Mouse (Mus musculus) kidney, postnatal 25 days (tissue): ENCODE data around the gene Camk2d.

ENCODE experiments used
- DNase-seq, 2 experiments: peaks; one replicate each; pipeline ENCODE4 v3.0.0; 2021; ENCODE audit warnings: mixed read lengths in 2 of 2

Camk2d gene

DNA sequence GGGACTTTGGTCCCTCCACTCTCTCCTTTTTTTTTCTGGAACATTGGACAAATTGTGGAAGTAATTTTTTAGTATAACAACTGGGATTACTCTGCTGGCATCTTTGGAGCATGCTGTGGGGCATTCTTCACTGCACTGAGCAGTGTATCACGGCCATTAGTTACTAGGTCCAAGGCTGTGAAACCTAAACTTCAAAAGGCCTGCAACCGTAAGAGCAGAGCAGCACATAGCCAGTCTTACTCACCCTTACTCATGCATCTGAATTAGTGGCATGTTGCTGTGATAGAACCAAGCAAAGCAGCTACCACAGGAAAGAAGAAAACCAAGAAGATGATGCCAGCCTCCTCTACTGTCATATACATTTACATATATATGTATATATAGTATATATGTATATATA lies 95.5 kb downstream of the Camk2d start:
- DNase-seq: no peak

DNA sequence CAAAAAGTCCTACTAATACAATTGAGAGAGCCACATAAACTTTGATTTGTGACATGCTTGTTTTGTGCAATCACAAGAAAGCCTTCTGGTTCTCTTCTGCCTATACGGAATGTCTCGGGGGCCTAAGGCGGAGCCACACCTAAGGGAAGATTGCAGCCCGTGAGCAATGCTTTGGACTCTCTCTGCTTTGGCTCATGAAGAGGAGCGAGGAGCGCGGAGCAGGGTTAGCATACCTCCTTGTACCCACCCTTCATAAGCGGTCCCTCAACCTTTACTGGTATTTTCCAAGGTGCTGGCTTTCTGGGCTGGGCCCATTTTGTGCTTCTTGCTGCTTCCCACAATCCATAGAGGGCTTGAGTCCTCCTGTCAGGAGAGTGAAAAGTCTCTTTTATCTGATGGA lies 96.7 kb downstream of the Camk2d start:
- no peak for DNase-seq

DNA sequence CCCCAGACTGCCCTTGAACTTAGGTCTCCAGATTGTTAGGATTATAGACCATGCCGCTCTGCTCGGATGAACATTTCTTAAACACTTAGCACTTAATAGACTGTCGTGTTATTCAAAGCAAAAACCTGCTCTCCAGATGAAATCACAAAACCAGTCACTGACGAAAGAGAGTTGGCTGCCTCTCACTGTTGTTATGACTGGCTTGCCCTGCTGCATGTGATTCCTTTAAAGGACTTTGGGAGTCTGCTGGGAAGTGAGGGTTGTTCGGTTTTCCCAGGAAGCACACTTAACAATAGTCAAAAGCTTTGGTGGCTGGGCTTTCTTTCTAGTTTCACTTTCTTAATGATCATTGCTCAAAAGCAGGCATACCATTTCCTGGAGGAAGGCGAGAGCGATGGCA lies 97.2 kb downstream of the Camk2d start:
- DNase-seq: peak; percentile 45 to 56

DNA sequence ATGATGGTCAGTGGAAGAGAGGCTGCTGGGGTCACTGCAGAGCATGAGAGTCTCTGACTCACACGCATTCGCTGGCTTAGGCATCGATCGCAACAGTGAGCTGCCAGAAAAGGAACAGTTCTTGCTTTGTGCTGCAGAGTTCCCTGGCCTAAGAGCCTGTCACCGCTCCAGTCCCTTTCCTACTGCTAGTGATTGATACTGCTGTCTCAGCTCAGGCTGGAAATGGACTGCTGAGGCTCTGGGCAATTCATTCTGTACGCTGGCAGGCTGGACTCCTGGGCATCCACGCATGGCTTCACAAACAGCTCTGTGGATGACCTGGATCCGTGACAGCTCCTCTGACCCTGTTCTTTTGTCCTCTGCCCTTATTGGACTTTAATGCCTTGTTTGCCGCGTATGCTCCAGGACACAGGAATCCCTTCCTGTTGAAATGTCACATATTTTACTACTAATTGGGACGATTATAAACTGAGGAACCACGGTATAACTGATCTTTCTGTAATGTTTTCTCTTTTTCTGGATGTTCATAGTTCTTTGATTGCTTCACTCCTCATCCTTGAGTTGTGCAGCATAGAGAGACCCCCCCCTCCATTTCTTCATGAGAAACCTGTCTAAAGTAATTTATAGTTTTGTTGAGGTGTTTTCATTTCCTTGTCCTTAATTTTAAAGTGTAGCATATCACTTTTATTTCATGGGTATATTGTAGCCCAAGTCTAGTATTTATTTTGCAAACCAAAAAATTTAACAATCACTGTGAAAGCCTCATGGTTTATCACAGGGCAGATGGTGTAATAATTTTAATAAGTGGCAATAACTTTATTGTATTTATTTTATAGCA lies 99.6 kb downstream of the Camk2d start:
- peak; percentile 87 to 94 for DNase-seq

DNA sequence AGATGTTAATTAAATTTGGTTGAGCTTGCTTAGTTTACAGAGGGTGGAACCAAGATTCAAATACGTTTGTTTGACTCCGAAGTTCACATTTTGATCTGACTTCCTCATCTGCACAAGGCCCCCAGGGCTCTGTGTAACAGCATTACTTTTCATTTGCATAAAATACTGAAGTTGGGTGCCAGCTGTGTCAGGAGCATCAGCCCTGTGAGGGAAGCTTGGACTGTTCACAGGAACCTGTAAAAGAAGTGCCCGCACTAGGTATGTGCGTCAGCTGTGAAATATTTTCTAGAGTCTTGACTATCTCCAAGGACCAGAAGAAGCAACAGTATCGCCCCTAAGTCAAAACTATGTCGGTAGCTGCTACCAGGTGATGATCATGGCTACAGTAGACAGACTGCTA lies 100.5 kb downstream of the Camk2d start:
- no peak for DNase-seq

DNA sequence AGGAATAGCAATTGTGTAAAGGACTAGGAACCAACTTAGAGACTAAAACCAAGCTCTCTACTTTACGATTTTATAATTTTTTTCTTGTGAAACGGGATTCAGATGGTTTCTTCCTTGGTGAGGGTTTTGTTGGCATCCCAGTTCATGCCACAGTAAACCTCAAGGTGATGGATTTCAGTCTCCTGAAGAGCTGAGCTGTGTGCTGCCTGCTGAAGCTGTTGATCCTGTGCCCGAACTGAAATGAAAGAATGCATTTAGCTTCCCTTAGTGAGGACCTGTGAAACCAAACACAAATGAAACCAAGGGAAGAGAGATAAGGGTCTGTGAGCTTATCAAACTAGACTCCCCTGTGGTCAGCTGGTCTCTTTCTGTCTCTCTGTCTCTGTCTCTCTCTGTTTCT lies 103.6 kb downstream of the Camk2d start:
- no peak for DNase-seq

DNA sequence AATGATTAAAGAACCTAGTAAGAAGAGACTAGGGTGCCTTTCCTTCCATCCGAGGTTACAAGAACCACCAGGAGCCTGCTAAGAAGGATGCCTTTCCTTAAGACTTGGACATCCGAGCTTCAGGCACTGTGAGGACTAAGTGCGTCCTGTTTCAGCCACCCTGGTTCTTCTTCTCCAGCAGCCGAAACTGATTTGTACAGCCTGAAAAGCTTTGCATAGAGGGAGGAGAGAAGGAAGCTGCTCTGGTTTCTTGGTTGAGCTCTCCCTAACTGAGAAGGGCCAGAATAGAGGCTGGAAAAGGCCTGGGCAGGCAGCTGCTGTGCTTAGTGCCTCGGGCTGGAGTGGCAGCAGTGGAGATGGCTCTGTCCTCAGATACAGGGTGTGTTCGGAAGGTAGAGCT lies 105.0 kb downstream of the Camk2d start:
- DNase-seq: no peak

DNA sequence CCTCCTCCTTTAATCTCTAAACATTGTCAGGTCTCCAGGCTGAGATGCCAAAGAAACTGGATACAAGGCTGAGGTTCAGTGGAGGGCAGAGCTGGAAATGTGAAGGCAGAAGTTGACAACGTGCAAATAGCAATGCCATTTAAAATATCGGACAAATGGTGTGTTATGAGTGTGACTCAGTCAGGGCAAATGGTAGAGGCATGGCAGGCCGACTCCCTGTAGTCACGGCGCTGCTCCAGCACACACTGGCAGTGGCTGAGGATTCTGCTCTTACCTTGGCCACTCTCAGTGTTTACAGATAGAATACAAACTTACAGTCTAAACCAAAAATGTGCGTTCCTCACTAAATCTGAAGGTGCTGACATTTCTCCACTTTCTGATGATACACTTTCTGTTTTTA lies 105.5 kb downstream of the Camk2d start:
- DNase-seq: no peak

DNA sequence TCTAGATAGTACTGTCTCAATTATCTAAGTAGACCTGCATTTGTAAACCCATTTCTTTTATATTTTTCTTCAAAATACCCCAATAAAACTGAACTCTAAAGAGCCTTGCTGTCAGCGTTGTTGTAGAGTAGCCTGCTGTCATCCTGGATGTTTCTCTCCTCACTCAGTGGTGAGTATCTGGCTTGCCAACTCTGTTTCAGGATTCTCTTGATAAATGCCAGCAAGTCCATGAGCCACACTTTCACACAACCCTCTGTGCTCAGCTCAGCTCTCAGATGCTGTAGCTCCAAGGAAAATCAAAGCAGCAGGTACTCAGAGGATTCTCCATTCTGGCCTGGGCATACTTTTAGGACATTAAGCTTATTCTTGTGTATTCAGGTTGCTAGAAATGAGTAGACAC lies 109.4 kb downstream of the Camk2d start:
- DNase-seq: no peak

DNA sequence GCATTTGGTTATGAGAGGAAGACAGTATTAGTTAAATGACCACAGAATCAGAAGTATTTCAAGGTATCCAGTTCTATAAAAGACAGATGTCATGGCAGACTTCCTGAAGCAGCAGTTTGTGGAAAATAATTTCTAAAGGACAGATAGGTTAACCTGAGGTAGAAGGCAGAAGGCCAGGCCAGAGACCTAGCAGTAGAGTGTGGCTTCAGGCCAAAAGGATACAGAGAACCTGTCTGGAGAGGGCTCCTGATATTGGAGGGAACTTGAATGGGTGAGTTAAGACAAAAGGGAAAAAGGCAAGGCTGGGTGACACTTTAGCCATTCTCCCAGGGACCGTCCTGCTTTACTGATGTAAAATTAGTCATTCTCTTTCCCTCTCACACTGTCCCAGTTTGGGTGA lies 118.2 kb downstream of the Camk2d start:
- DNase-seq: no peak

DNA sequence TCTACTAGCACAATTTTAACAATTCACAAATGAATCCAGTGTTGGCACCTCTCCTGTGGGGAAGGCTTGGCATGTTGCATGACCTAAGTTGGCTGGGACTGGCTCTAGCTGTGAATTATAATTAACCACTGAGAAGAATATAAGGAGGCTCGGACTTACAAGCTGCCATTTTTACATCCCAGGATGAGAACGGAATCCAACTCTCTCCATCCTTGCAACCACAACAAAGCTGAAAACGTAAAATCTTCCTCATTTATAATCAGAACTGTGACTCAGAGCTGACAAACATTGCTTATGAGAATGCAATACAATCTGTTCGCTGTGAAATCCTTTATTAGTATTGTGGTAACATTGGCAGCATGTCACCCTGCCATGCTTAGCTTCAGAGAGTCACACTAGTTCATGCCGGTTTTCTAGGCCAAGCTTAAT lies 126.9 kb downstream of the Camk2d start:
- DNase-seq: no peak

DNA sequence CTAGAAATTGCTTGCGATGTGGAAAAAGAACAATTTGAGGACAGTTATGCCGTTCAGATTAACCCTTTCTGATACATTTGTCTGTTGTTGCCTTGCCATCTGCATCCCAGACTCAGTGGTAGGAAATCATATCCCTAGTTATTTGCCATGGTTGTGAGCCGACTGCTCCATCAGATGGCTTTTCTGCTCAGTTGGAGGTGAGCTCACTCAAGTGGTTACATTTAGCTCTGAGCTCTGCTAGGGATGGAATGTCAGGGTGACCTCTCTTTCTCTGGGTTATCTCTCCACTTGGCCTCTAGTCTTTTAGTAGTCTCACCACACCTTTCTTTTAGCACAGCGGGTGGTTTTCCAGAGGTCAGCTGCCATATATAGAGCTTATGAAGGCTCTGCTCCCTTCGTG lies 127.4 kb downstream of the Camk2d start:
- no peak for DNase-seq

DNA sequence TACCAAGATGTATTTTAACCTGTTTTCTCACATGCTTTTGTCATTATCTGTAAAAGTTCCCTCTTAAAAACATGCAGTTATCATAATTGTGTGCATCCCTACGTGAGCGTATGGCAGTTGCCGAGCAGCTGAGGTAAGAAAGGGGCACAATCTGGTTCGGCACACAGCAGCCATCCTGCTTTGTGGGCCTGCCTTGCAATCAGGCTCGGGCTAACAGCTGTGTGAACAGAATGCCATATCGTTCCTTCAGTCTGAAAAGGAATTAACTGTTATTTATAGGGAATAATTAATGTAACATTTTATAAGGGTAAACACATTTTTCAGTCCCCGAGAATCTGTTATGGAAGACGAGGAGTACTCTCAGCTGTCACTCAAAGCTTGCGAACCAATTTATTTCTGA lies 129.5 kb downstream of the Camk2d start:
- DNase-seq: no peak

DNA sequence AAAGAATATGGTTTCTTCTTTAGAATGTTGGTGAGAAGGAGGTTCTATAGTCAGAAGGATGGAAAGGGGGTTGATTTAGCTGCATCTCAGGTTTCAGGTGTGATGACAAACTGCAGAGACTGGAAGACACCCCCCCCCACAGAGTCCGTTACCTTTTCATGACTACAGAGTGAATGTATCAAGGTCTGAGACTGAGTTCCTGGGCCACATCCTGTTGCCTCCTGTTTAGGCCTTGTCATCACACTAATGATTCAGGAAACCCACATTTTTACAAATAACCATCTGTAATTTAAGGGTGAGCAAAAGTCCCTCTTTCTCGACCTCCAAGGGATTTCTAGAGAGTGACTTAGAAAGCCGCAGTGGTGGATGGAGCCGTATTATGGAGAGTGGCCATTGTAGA lies 131.3 kb downstream of the Camk2d start:
- DNase-seq: no peak

DNA sequence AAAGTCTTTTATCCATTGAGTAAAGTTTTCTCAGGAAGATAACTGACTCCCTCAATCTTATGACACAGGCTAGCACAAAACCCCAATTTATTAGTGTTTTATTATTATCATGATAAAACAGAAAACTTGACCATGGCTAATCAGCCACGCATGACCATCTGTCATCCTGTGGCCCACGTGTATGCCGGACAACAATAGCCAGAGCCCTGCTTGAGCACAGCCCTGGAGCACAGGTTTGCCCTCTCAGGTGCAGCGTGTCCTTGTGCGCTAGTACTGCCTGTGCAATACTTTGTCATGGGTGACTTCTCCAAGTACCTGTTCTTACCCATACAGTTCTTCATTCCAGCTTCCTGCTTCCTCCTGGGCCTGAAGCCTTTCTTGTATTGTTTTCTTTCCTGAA lies 134.3 kb downstream of the Camk2d start:
- no peak for DNase-seq

DNA sequence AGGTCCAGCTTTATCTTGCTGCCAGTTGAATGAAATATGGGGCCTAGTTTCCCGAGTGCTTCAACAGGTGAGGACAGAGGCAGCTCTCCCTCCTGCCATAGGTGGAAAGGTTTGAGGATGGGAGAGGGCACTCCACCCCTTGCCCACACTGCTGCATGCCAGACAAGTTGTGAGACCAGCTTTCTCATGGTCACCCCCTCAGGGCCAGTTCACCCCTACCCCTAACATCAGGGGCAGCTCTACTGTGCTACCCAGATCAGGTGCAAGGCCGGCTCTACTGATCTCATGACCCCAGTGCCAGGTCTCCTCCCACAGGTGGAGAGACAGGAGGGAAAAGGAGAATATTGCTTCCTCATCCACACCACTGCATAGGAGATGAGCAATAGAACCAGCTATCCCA lies 136.2 kb downstream of the Camk2d start:
- DNase-seq: no peak

DNA sequence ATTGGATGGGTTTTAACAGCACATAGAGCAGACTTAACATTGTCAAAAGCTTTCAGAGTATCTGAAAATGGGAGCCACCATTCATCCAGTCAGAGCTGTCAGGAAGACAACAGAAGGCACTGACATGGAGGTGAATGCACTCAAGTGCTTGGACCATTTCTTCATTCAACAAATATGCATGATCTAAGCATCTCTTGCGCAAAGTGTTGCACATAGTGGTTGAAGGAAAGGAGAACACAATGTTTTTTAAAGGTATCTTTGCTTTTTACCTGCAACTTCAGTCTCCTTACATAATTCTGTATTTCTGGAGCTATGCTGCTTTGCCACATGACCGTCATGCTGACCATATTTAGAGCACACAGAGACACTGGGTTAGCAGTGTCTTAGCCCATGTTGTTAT lies 138.4 kb downstream of the Camk2d start:
- no peak for DNase-seq

DNA sequence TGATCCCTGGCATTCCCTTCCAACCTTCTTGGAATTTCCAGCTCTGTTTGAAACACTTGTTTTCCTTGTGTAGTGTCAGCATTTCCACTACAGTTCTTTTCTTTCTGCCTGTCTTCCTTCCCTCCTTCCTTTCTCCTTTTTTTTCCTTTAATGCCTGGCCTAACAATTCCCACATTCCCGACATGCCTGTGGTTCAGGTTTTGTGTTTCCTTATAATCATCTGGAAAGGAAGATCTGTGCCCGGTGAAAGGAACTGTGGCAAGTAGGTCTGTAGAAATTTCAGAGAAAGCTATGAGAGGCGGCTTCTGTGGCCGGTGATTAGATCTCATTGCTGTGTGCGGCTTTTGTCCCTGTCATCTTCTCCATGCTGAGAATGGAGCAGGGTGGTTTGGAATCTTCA lies 139.1 kb downstream of the Camk2d start:
- no peak for DNase-seq

DNA sequence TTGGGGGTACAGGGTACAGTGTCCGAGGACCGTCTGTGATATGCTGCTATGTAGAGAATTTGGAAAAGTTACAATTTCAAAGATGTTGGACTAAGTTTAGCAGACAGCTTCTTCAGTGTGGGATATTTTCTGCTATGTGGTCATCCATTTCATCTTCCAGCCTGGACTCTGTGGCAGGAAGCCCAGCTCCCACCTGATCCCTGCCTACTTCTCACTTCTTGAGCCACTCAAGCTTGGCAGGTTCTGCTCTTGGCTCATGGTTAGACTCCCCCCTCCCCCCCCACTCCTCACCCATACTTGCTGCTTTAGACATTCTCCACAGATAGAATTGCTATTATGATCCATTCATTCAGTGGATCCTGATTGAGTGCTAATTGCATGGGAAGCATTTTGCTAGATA lies 141.0 kb downstream of the Camk2d start:
- DNase-seq: peak; percentile 21 to 45

DNA sequence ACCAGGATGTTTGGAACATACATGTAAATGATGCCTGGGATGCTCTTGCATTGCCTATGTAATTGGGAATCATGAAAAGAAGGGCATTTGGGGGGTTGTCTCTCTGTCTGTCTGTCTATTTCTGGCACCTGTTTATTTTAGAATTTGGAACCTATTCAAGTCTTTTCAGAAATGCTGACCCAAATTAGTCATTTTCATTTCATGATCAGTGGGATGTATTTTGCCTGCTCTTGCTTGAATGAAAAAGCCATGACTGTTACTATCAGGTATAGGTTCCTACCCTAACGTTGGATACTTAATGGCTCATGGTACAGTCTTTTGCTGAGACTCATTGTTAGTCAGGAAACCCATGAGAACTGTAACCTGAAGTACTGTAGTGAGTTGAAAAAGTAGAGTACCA lies 144.0 kb downstream of the Camk2d start:
- DNase-seq: no peak

DNA sequence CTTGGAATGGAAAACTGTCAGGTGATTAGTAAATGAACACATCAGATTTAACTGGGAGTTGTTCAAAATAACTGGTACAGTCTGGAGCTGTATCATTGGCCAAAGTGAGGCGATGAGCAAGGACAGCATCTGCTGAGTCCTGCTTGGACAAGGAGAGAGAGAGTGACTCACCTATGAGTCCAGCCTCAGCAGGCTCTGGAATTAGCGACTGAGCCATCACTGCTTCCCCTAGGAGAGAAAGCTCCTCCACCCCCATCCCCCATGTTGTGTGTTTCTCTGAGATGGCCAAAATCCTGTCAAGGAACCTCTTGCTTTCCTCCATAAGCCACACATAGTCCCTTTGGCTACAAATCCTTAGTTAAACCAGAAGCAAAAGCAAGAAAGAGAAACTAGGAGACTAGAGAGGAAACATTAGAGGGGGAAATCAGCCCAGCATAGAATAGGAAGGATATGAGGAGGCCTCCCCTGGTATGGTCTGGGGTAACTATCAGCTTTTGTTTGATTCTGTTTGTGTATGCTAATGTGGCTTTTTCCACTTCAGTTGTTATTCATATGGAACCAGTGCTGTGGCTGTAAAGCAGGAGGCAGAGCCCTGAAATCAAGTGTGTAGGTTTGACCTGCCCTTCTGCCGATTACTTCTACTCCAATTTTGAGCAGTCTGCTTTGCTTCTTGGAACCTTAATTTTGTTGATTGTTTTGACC lies 148.5 kb downstream of the Camk2d start:
- DNase-seq: no peak

DNA sequence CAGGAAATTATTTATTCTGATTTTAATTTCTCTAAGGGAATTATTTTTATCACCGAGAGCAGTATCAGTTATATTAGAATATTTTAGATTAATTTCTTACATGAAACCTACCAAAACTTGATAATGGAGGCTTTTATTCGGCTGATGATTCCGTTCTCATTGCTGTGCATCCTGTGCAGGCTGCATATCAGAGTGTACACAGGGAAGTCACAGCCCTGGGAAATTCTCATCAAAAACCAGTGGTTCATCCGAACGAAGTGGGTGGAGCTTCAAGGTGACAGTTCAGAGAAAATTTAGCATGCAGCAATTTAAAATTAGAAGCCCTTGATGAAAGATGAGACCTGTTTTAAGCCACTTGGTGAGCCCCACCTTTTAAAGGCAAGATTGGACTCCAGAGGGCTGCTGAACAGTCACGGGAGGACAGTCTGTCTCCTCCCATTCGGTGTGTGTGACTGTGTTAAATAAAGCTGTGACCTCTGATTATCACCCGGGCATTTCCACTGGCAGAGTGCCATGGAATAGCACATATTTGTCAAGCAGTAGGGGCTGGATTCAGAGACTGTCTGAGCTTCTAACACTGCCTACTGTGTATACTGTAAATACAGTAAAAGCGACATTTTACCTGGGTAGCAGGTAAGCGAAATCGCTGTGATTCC lies 150.2 kb downstream of the Camk2d start:
- DNase-seq: peak; percentile 62 to 66

DNA sequence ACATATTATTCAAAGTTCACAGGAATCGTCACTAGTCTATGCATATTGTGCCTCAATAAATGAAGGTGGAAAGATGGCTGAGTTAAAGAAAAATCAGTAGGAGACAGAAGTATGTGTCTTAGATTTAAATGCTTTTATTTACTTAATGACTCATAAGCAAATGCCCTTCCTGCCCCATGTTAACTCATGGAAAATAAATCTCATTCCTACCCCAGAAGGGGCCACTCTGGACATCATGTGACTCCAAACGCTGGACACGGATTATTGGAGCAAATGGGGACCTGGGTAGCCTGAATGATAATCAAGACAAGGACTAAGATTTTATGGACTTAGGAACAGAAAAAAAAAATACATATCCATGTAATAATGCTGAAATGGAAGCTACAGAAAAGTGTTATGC lies 151.5 kb downstream of the Camk2d start:
- no peak for DNase-seq
